Mouse (Mus musculus): ENCODE data around the gene Aebp2. TPM values are rescaled to one million over a fixed set of nuclear protein-coding genes. Genes with fewer than 3 reads are reported as not detected.

The Aebp2 gene
- total and polyA plus RNA-seq, 2 experiments from 2014 or later = 5.1 to 29.3 TPM

GRCm38 (mm10) chr6:140682829-140683228 lies 60.4 kb downstream of the Aebp2 start:
- peaks cover 10% of the 10 kb centered on the region for H3K4me1 ChIP-seq (ENCODE audit: insufficient read depth, low read length)
- H3K27me3 ChIP-seq (ENCODE audit: insufficient read depth, low read length) = no peaks in the 10 kb centered on the region
- H3K4me2 ChIP-seq (ENCODE audit: low read depth, low read length) = no peak overlapping the region
- DNase-seq (ENCODE audit: low spot score) (no peak), ATAC-seq (no peak)
- no peak overlapping the region for H3K27ac ChIP-seq
- H3K9me3 ChIP-seq (ENCODE audit: low read length) = no peaks in the 10 kb centered on the region
- WGBS = 41% methylated on average over 13 of the region's 13 CpGs
- H3K4me3 ChIP-seq (ENCODE audit: low read length) = no peak overlapping the region
- H3K36me3 ChIP-seq (ENCODE audit: insufficient read depth, low read length) = no peaks in the 10 kb centered on the region
- TF ChIP-seq CTCF (IDR thresholded peaks at IDR 0.05; ENCODE audit: low read depth) = no peak
- no peak overlapping the region for H3K9ac ChIP-seq (replicated peaks; ENCODE audit: low read length)

DNA sequence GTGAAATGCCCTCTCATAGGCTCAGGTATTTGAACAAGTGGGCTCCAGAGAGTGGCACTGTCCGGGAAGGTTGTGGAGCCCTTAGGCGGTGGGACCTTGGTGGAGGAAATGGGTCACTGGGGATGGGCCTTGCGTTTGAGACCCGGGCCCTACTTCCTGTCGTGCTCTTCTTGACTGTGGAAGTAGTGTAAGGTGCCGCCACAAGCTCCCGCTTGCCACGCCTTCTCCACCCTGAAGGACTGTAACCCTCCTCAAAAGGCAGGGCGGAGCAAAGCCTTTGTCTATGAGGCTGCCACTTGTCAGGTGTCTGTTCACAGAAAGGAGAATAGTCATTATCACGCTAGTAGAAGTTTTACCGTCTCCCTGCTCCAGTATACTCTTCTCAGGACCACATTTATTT lies 61.9 kb downstream of the Aebp2 start:
- Histone ChIP-seq H3K4me2 (ENCODE audit: low read depth, low read length) (no peak overlapping the region), H3K9ac (replicated peaks; ENCODE audit: low read length) (no peak overlapping the region), H3K36me3 (ENCODE audit: insufficient read depth, low read length) (no peaks in the 10 kb centered on the region), H3K9me3 (ENCODE audit: low read length) (no peaks in the 10 kb centered on the region), H3K4me3 (ENCODE audit: low read length) (no peak overlapping the region), H3K27ac (no peak overlapping the region), H3K27me3 (ENCODE audit: insufficient read depth, low read length) (no peaks in the 10 kb centered on the region), H3K4me1 (ENCODE audit: insufficient read depth, low read length) (no peaks in the 10 kb centered on the region)
- no peak for TF ChIP-seq CTCF (IDR thresholded peaks at IDR 0.05; ENCODE audit: low read depth)
- ATAC-seq = no peak
- DNase-seq (ENCODE audit: low spot score) = no peak
- 93% methylated on average over 11 of the region's 11 CpGs for WGBS

DNA sequence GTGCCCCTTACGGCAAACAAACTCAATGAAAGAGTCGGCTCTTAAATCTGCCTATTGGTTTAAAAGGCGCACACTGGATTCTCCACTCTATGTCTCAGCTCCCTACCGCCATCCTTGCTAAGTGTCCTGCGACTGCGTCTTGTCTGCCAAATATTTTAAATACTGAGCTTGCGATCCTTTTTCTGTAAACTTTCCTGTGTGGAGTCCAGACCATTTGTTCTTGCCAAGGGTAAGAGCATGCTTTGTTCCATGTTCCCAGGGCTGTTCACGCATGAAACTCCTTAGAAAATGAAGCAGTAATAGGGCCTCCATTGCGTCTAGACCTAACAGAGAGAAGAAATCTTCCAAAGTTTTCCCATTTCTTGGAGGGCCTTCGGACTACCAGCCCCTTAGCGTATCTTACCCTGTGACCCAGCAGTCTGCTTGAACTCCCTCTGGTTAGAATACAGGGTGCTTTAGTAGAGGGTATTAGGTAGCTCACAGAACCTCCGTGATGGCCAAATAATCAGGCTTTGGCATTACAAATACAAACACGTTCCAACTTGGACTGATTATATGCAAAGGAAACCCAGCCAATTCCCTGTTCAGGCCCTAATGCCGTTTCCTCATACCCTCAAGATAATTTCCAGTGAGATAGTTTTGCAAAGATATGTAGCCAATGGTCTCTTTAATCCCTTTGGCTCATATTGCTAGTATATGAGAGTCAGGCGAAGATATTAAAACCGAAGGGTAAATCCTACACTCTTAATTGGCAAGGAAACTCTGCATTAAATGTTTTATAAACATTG lies 67.3 kb downstream of the Aebp2 start:
- Histone ChIP-seq H3K27ac (no peak overlapping the region), H3K4me2 (ENCODE audit: low read depth, low read length) (no peak overlapping the region), H3K4me1 (ENCODE audit: insufficient read depth, low read length) (no peaks in the 10 kb centered on the region), H3K9ac (replicated peaks; ENCODE audit: low read length) (no peak overlapping the region), H3K4me3 (ENCODE audit: low read length) (no peak overlapping the region), H3K36me3 (ENCODE audit: insufficient read depth, low read length) (no peaks in the 10 kb centered on the region), H3K9me3 (ENCODE audit: low read length) (no peaks in the 10 kb centered on the region), H3K27me3 (ENCODE audit: insufficient read depth, low read length) (no peaks in the 10 kb centered on the region)
- TF ChIP-seq CTCF (IDR thresholded peaks at IDR 0.05; ENCODE audit: low read depth) = no peak
- WGBS = 63% methylated on average over 16 of the region's 16 CpGs
- ATAC-seq (0 out of 2 replicates have a peak, but pooled peaks have one; percentile 15), DNase-seq (ENCODE audit: low spot score) (peak; percentile 56)

- WGBS = 91% methylated on average over 6 of the region's 6 CpGs
Measured at GRCm38 (mm10) chr6:140692160-140692559, 69.7 kb downstream of the Aebp2 start.

GRCm38 (mm10) chr6:140696192-140696879 lies 73.9 kb downstream of the Aebp2 start:
- ATAC-seq (no peak), DNase-seq (ENCODE audit: low spot score) (peak; percentile 23)
- no peak overlapping the region for H3K9ac ChIP-seq (replicated peaks; ENCODE audit: low read length)
- peak overlapping the region; percentile 7; the same call in 1 of the 2 replicates for H3K4me2 ChIP-seq (ENCODE audit: low read depth, low read length)
- no peak overlapping the region for H3K4me3 ChIP-seq (ENCODE audit: low read length)
- H3K36me3 ChIP-seq (ENCODE audit: insufficient read depth, low read length) = no peaks in the 10 kb centered on the region
- no peaks in the 10 kb centered on the region for H3K4me1 ChIP-seq (ENCODE audit: insufficient read depth, low read length)
- H3K27ac ChIP-seq = no peak overlapping the region
- no peaks in the 10 kb centered on the region for H3K9me3 ChIP-seq (ENCODE audit: low read length)
- no peak for TF ChIP-seq CTCF (IDR thresholded peaks at IDR 0.05; ENCODE audit: low read depth)
- WGBS = 39% methylated on average over 12 of the region's 12 CpGs
- H3K27me3 ChIP-seq (ENCODE audit: insufficient read depth, low read length) = no peaks in the 10 kb centered on the region

More at GRCm38 (mm10) chr6:140692160-140692559, 69.7 kb downstream of the Aebp2 start:
- ATAC-seq (no peak), DNase-seq (ENCODE audit: low spot score) (no peak)
- H3K4me2 ChIP-seq (ENCODE audit: low read depth, low read length) = no peak overlapping the region
- no peak overlapping the region for H3K9ac ChIP-seq (replicated peaks; ENCODE audit: low read length)
- H3K4me3 ChIP-seq (ENCODE audit: low read length) = no peak overlapping the region
- no peak overlapping the region for H3K27ac ChIP-seq
- no peaks in the 10 kb centered on the region for H3K9me3 ChIP-seq (ENCODE audit: low read length)
- no peaks in the 10 kb centered on the region for H3K36me3 ChIP-seq (ENCODE audit: insufficient read depth, low read length)
- no peaks in the 10 kb centered on the region for H3K4me1 ChIP-seq (ENCODE audit: insufficient read depth, low read length)
- H3K27me3 ChIP-seq (ENCODE audit: insufficient read depth, low read length) = no peaks in the 10 kb centered on the region
- TF ChIP-seq CTCF (IDR thresholded peaks at IDR 0.05; ENCODE audit: low read depth) = no peak

GRCm38 (mm10) chr6:140697994-140698393 lies 75.5 kb downstream of the Aebp2 start:
- WGBS = 50% methylated on average over 11 of the region's 11 CpGs
- Histone ChIP-seq H3K36me3 (ENCODE audit: insufficient read depth, low read length) (no peaks in the 10 kb centered on the region), H3K9ac (replicated peaks; ENCODE audit: low read length) (no peak overlapping the region), H3K27me3 (ENCODE audit: insufficient read depth, low read length) (no peaks in the 10 kb centered on the region), H3K27ac (no peak overlapping the region), H3K4me2 (ENCODE audit: low read depth, low read length) (no peak overlapping the region), H3K4me3 (ENCODE audit: low read length) (no peak overlapping the region), H3K9me3 (ENCODE audit: low read length) (no peaks in the 10 kb centered on the region), H3K4me1 (ENCODE audit: insufficient read depth, low read length) (no peaks in the 10 kb centered on the region)
- peak; percentile 66 for ATAC-seq
- TF ChIP-seq CTCF (IDR thresholded peaks at IDR 0.05; ENCODE audit: low read depth) = no peak
- peak; percentile 70 for DNase-seq (ENCODE audit: low spot score)
